Mouse (Mus musculus) megakaryocyte, embryonic 14.5 days (primary cell): ENCODE measurements around the gene Bahcc1.

Source experiments
- FLI1 ChIP-seq: IDR thresholded peaks from 2 replicates; pipeline ENCODE4 v1.6.1; 2012; ENCODE audit warnings: low read length, inconsistent platforms, mixed read lengths
- GATA1 ChIP-seq: IDR thresholded peaks from 3 replicates; pipeline ENCODE4 v1.6.1; 2012; ENCODE audit warnings: mixed read lengths, low read length, inconsistent platforms, borderline replicate concordance

DNA sequence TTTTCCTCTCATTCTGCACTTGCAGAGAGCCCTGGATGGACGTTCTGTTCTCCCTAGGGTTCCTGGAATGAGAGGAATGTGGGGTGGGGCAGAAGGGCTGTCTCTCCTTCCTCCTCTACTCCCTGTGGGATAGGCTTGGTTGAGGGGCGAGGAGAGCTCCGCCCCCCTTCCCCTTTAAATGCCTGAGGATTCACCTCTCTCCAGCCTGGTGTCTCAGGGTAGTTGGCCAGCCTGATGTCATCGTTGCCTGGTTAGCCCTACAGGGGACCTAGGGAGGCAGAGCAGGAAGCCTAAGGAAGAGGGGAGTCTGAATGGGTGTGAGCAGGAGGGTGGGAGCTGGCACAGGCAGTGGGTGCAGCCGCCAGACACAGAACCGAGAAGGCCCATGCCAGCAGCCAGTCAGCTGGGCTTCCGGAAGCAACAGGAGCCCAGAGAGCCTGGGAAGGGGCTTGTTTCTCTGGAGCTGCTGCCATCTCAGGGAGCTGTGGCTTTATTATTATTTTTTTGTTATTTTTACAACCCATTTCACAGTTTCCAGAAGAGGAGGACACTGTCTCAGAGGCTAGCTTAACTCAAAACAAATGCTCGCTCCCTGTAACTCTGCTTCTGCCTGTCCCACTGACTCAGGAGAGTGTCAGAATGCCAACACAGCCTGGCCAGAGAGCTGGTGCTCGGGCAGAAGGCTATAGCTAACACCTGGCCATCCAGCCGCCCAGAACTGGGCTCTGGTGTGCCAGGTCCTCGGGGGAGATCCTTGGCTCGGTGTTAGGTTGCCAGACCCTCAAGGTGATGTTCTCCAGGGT lies 20.3 kb downstream of the Bahcc1 start:
- TF ChIP-seq GATA1: no peak
- TF ChIP-seq FLI1: no peak
